Mouse (Mus musculus) liver, postnatal 0 days (tissue): Measurements from ENCODE around the gene Pcbp3. TPM values are rescaled to one million over a fixed set of nuclear protein-coding genes. Genes with fewer than 3 reads are reported as not detected.

Source experiments
- ATAC-seq: fragments of 200-750 bp; cut with Nextera tagmentation; 2 replicates; pipeline ENCODE4 v1.8.0; 2017; ENCODE audit warnings: mild to moderate bottlenecking, moderate library complexity
- DNase-seq: peaks from one replicate; pipeline ENCODE4 v3.0.0-alpha.2; 2016
- H3K27ac ChIP-seq: fragments of 300-500 bp; sonication (generic); 2 replicates; pipeline ENCODE4 v1.5.1; 2014; ENCODE audit warnings: antibody characterized with exemption, moderate library complexity, mild to moderate bottlenecking, low read depth
- H3K27me3 ChIP-seq: fragments of 300-500 bp; sonication (generic); 2 replicates; pipeline ENCODE4 v1.6.1; 2014; ENCODE audit warnings: low read length, control low read depth, mixed read lengths; ENCODE audit not compliant: insufficient read depth
- H3K36me3 ChIP-seq: fragments of 300-500 bp; sonication (generic); replicated peaks from 2 replicates; pipeline ENCODE4 v1.6.1; 2014; ENCODE audit warnings: mild to moderate bottlenecking, control low read depth, low read length, moderate library complexity, mixed read lengths; ENCODE audit not compliant: insufficient read depth
- H3K4me1 ChIP-seq: fragments of 300-500 bp; sonication (generic); 2 replicates; pipeline ENCODE4 v1.6.1; 2014; ENCODE audit warnings: antibody characterized with exemption, mild to moderate bottlenecking, control low read depth; ENCODE audit not compliant: insufficient read depth
- H3K4me2 ChIP-seq: fragments of 300-500 bp; sonication (generic); 2 replicates; pipeline ENCODE4 v1.6.1; 2014; ENCODE audit warnings: low read depth, mild to moderate bottlenecking, low read length, moderate library complexity, mixed read lengths
- H3K4me3 ChIP-seq: fragments of 300-500 bp; sonication (generic); 2 replicates; pipeline ENCODE4 v1.5.1; 2014; ENCODE audit warnings: low read depth, low read length
- H3K9ac ChIP-seq: fragments of 300-500 bp; sonication (generic); replicated peaks from 2 replicates; pipeline ENCODE4 v1.6.1; 2014; ENCODE audit warnings: mild to moderate bottlenecking, moderate library complexity
- H3K9me3 ChIP-seq: fragments of 300-500 bp; sonication (generic); 2 replicates; pipeline ENCODE4 v1.6.1; 2016; ENCODE audit warnings: mild to moderate bottlenecking, control low read depth, low read length, mixed read lengths
- CTCF ChIP-seq: sonication (generic); IDR thresholded peaks from 2 replicates; pipeline ENCODE4 v1.5.1; 2016; ENCODE audit warnings: antibody characterized with exemption, low read depth
- EP300 ChIP-seq: IDR thresholded peaks from 2 replicates; pipeline ENCODE4 v1.6.1; 2016; ENCODE audit warnings: antibody characterized with exemption, low read depth, mild to moderate bottlenecking
- WGBS: fragments of 180-500 bp; shearing (Covaris S2); extraction: QIAGEN DNeasy Blood & Tissue Kit; methylation state at CpG from one replicate; pipeline ENCODE4 v1.1.7; 2014; ENCODE audit not compliant: insufficient replicate concordance; 5-methylcytosine and 5-hydroxymethylcytosine counted together
- polyA plus RNA-seq: library from polyadenylated mRNA; unstranded; fragments of >200 nt; fragmentation: Nextera tagmentation; extraction: Ambion mirVana; gene quantifications from 2 replicates; pipeline ENCODE4 v1.2.1, GENCODE M21; 2015

Pcbp3 gene
- polyA plus RNA-seq, 1 experiment from 2014 or later: 2.9 TPM

- Histone ChIP-seq H3K4me2 (no peak overlapping the region), H3K4me3 (no peak overlapping the region), H3K36me3 (no peaks in the 10 kb centered on the region), H3K27me3 (0 out of 2 replicates have a peak, but pooled peaks cover 4% of the 10 kb centered on the region), H3K9ac (no peak overlapping the region), H3K9me3 (no peaks in the 10 kb centered on the region), H3K27ac (no peak overlapping the region), H3K4me1 (no peaks in the 10 kb centered on the region)
- DNase-seq (peak; percentile 10), ATAC-seq (no peak)
- TF ChIP-seq CTCF (no peak), EP300 (no peak)
- 76% methylated on average over 19 of the region's 19 CpGs for WGBS
Observed at GRCm38 (mm10) chr10:76729631-76730620, 231.8 kb downstream of the Pcbp3 start.

GRCm38 (mm10) chr10:76728369-76728768 lies 233.3 kb downstream of the Pcbp3 start:
- H3K9ac ChIP-seq: no peak overlapping the region
- no peaks in the 10 kb centered on the region for H3K36me3 ChIP-seq
- H3K27me3 ChIP-seq: 0 out of 2 replicates have a peak, but pooled peaks cover 4% of the 10 kb centered on the region
- H3K4me1 ChIP-seq: no peaks in the 10 kb centered on the region
- H3K27ac ChIP-seq: no peak overlapping the region
- DNase-seq (peak; percentile 74), ATAC-seq (no peak)
- no peak overlapping the region for H3K4me3 ChIP-seq
- no peak overlapping the region for H3K4me2 ChIP-seq
- no peaks in the 10 kb centered on the region for H3K9me3 ChIP-seq
- WGBS: 19% methylated on average over 11 of the region's 11 CpGs
- TF ChIP-seq CTCF (peak; percentile 68), EP300 (no peak)

GRCm38 (mm10) chr10:76727301-76727700 lies 234.4 kb downstream of the Pcbp3 start:
- 80% methylated on average over 7 of the region's 7 CpGs for WGBS
- ATAC-seq (no peak), DNase-seq (peak; percentile 11)
- Histone ChIP-seq H3K4me1 (no peaks in the 10 kb centered on the region), H3K36me3 (no peaks in the 10 kb centered on the region), H3K27ac (no peak overlapping the region), H3K9ac (no peak overlapping the region), H3K9me3 (no peaks in the 10 kb centered on the region), H3K27me3 (0 out of 2 replicates have a peak, but pooled peaks cover 4% of the 10 kb centered on the region), H3K4me3 (no peak overlapping the region), H3K4me2 (no peak overlapping the region)
- no peak for TF ChIP-seq CTCF
- no peak for TF ChIP-seq EP300

GRCm38 (mm10) chr10:76726866-76727265 lies 234.8 kb downstream of the Pcbp3 start:
- no peak overlapping the region for H3K4me2 ChIP-seq
- ATAC-seq (no peak), DNase-seq (no peak)
- no peak overlapping the region for H3K9ac ChIP-seq
- H3K9me3 ChIP-seq: no peaks in the 10 kb centered on the region
- 81% methylated on average over 4 of the region's 4 CpGs for WGBS
- no peaks in the 10 kb centered on the region for H3K36me3 ChIP-seq
- TF ChIP-seq EP300 (no peak), CTCF (no peak)
- no peak overlapping the region for H3K27ac ChIP-seq
- H3K4me3 ChIP-seq: no peak overlapping the region
- 0 out of 2 replicates have a peak, but pooled peaks cover 4% of the 10 kb centered on the region for H3K27me3 ChIP-seq
- H3K4me1 ChIP-seq: no peaks in the 10 kb centered on the region

GRCm38 (mm10) chr10:76725682-76726285 lies 235.9 kb downstream of the Pcbp3 start, which contains the start of gene Col6a1:
Col6a1 (minus strand) TSS chr10:76726168.
- no peaks in the 10 kb centered on the region for H3K4me1 ChIP-seq
- 0 out of 2 replicates have a peak within 1 kb of the TSS, but pooled peaks have one; percentile 26 for H3K9ac ChIP-seq
- 0 out of 2 replicates have a peak within 1 kb of the TSS, but pooled peaks have one; percentile 13 for H3K4me2 ChIP-seq
- ATAC-seq (no peak), DNase-seq (no peak)
- 0 out of 2 replicates have a peak, but pooled peaks cover 4% of the 10 kb centered on the region for H3K27me3 ChIP-seq
- no peak within 1 kb of the TSS for H3K27ac ChIP-seq
- H3K4me3 ChIP-seq: no peak within 1 kb of the TSS
- H3K9me3 ChIP-seq: no peaks in the 10 kb centered on the region
- TF ChIP-seq EP300: no peak
- H3K36me3 ChIP-seq: no peaks in the 10 kb centered on the region
- WGBS: 32% methylated on average over 9 of the region's 9 CpGs

GRCm38 (mm10) chr10:76725097-76725496 lies 236.6 kb downstream of the Pcbp3 start:
- H3K27ac ChIP-seq: no peak overlapping the region

More at GRCm38 (mm10) chr10:76725097-76725496, 236.6 kb downstream of the Pcbp3 start:
- DNase-seq (no peak), ATAC-seq (no peak)
- WGBS: 64% methylated on average over 2 of the region's 2 CpGs
- Histone ChIP-seq H3K4me2 (0 out of 2 replicates have a peak overlapping the region, but pooled peaks have one; percentile 13), H3K9ac (0 out of 2 replicates have a peak overlapping the region, but pooled peaks have one; percentile 26), H3K4me3 (no peak overlapping the region), H3K9me3 (no peaks in the 10 kb centered on the region), H3K4me1 (no peaks in the 10 kb centered on the region), H3K27me3 (no peaks in the 10 kb centered on the region), H3K36me3 (no peaks in the 10 kb centered on the region)
- TF ChIP-seq CTCF (no peak), EP300 (no peak)
